Mouse (Mus musculus) erythroblast, embryonic 14.5 days (primary cell): ENCODE results near the gene Acer3. TPM values are rescaled to one million over a fixed set of nuclear protein-coding genes. Genes with fewer than 3 reads are reported as not detected.

Source experiments
- H3K27me3 ChIP-seq: 2 replicates; pipeline ENCODE4 v1.6.1; 2012; ENCODE audit warnings: inconsistent platforms; ENCODE audit not compliant: control insufficient read depth
- H3K36me3 ChIP-seq: 2 replicates; pipeline ENCODE4 v1.6.1; 2012; ENCODE audit warnings: mild to moderate bottlenecking, inconsistent platforms; ENCODE audit not compliant: control insufficient read depth
- H3K4me1 ChIP-seq: 2 replicates; pipeline ENCODE4 v1.6.1; 2012; ENCODE audit warnings: inconsistent platforms; ENCODE audit not compliant: control insufficient read depth
- H3K4me3 ChIP-seq: replicated peaks from 2 replicates; pipeline ENCODE3; 2012; ENCODE audit warnings: moderate library complexity, mild to moderate bottlenecking, inconsistent platforms
- H3K9me3 ChIP-seq: 2 replicates; pipeline ENCODE4 v1.6.1; 2012; ENCODE audit warnings: low read length, inconsistent platforms, mixed read lengths; ENCODE audit not compliant: control insufficient read depth
- GATA1 ChIP-seq: IDR thresholded peaks from 2 replicates; pipeline ENCODE4 v1.6.1; 2012; ENCODE audit warnings: low read length, inconsistent platforms, mixed read lengths
- TAL1 ChIP-seq: IDR thresholded peaks from 3 replicates; pipeline ENCODE4 v1.6.1; 2012; ENCODE audit warnings: low read length, inconsistent platforms, mixed read lengths
- polyA plus RNA-seq: library from polyadenylated mRNA; stranded (reverse); fragments of >175 nt; gene quantifications from 2 replicates; pipeline ENCODE4 v1.2.3, GENCODE M21; 2012

The Acer3 gene
- polyA plus RNA-seq, 1 experiment: 0.15 TPM

- Histone ChIP-seq H3K4me3 (no peak overlapping the region), H3K9me3 (no peaks in the 10 kb centered on the region), H3K27me3 (no peaks in the 10 kb centered on the region), H3K4me1 (peaks cover 68% of the 10 kb centered on the region), H3K36me3 (peaks cover 3% of the 10 kb centered on the region)
- TF ChIP-seq TAL1: no peak
- no peak for TF ChIP-seq GATA1
Observed at GRCm38 (mm10) chr7:98326051-98326450, 5.0 kb upstream of the Acer3 start.

- H3K4me1 ChIP-seq: peaks cover 50% of the 10 kb centered on the region
- no peak for TF ChIP-seq TAL1
- TF ChIP-seq GATA1: no peak
- no peak overlapping the region for H3K4me3 ChIP-seq
- no peaks in the 10 kb centered on the region for H3K36me3 ChIP-seq
- no peaks in the 10 kb centered on the region for H3K27me3 ChIP-seq
- H3K9me3 ChIP-seq: no peaks in the 10 kb centered on the region
Observed at GRCm38 (mm10) chr7:98324228-98324627, 3.2 kb upstream of the Acer3 start.

GRCm38 (mm10) chr7:98323288-98324019 is 2.4 kb upstream of the Acer3 start:
- H3K4me1 ChIP-seq: peaks cover 42% of the 10 kb centered on the region
- H3K4me3 ChIP-seq: no peak overlapping the region
- no peak for TF ChIP-seq GATA1
- TF ChIP-seq TAL1: no peak
- H3K36me3 ChIP-seq: no peaks in the 10 kb centered on the region
- H3K9me3 ChIP-seq: no peaks in the 10 kb centered on the region
- no peaks in the 10 kb centered on the region for H3K27me3 ChIP-seq

GRCm38 (mm10) chr7:98322415-98322814 is 1.4 kb upstream of the Acer3 start:
- Histone ChIP-seq H3K9me3 (no peaks in the 10 kb centered on the region), H3K4me1 (peaks cover 38% of the 10 kb centered on the region), H3K36me3 (no peaks in the 10 kb centered on the region), H3K27me3 (no peaks in the 10 kb centered on the region), H3K4me3 (no peak overlapping the region)
- no peak for TF ChIP-seq TAL1
- no peak for TF ChIP-seq GATA1

GRCm38 (mm10) chr7:98320006-98320556 is 927 bp downstream of the Acer3 start:
- no peaks in the 10 kb centered on the region for H3K36me3 ChIP-seq
- H3K27me3 ChIP-seq: peaks cover 4% of the 10 kb centered on the region
- no peak overlapping the region for H3K4me3 ChIP-seq
- TF ChIP-seq TAL1 (no peak), GATA1 (no peak)
- H3K4me1 ChIP-seq: peaks cover 35% of the 10 kb centered on the region
- no peaks in the 10 kb centered on the region for H3K9me3 ChIP-seq

- no peak for TF ChIP-seq GATA1
- TF ChIP-seq TAL1: no peak
- peaks cover 2% of the 10 kb centered on the region for H3K4me1 ChIP-seq
- H3K36me3 ChIP-seq: no peaks in the 10 kb centered on the region
- no peaks in the 10 kb centered on the region for H3K9me3 ChIP-seq
- H3K4me3 ChIP-seq: no peak overlapping the region
- H3K27me3 ChIP-seq: peaks cover 28% of the 10 kb centered on the region
Observed at GRCm38 (mm10) chr7:98316568-98316967, 4.4 kb downstream of the Acer3 start.

- no peak overlapping the region for H3K4me3 ChIP-seq
- TF ChIP-seq TAL1 (no peak), GATA1 (no peak)
- no peaks in the 10 kb centered on the region for H3K36me3 ChIP-seq
- peaks cover 28% of the 10 kb centered on the region for H3K27me3 ChIP-seq
- peaks cover 2% of the 10 kb centered on the region for H3K4me1 ChIP-seq
- H3K9me3 ChIP-seq: no peaks in the 10 kb centered on the region
Observed at GRCm38 (mm10) chr7:98315087-98315486, 5.9 kb downstream of the Acer3 start.

GRCm38 (mm10) chr7:98312185-98312920 is 8.7 kb downstream of the Acer3 start:
- peaks cover 28% of the 10 kb centered on the region for H3K27me3 ChIP-seq
- TF ChIP-seq GATA1 (no peak), TAL1 (no peak)
- no peak overlapping the region for H3K4me3 ChIP-seq
- H3K4me1 ChIP-seq: peaks cover 20% of the 10 kb centered on the region
- no peaks in the 10 kb centered on the region for H3K9me3 ChIP-seq
- H3K36me3 ChIP-seq: no peaks in the 10 kb centered on the region

GRCm38 (mm10) chr7:98310266-98310665 is 10.7 kb downstream of the Acer3 start:
- Histone ChIP-seq H3K4me1 (peaks cover 36% of the 10 kb centered on the region), H3K36me3 (peaks cover 5% of the 10 kb centered on the region), H3K4me3 (no peak overlapping the region), H3K9me3 (no peaks in the 10 kb centered on the region), H3K27me3 (peaks cover 24% of the 10 kb centered on the region)
- no peak for TF ChIP-seq GATA1
- no peak for TF ChIP-seq TAL1
